Mouse (Mus musculus): ENCODE measurements around the gene Defa23. TPM values are rescaled to one million over a fixed set of nuclear protein-coding genes. Genes with fewer than 3 reads are reported as not detected.
"Not testable (repeated sequence)": the region's sequence is repeated elsewhere in the genome, so short reads cannot be mapped to it uniquely, and the experiment has no call there.

Defa23 gene
- polyA plus RNA-seq (2015; fragmentation: Nextera tagmentation; extraction: Ambion mirVana), result not detected in 2 replicates

GRCm38 (mm10) chr8:21054747-21055146 lies at the start of gene Defa23:
TSS of gene Defa23 (plus strand) at chr8:21055047.
- not testable (repeated sequence) for H3K27ac ChIP-seq; H3K9ac ChIP-seq; H3K9me3 ChIP-seq; H3K4me2 ChIP-seq; H3K36me3 ChIP-seq; ATAC-seq (ENCODE audit: insufficient number of reproducible peaks, low FRiP score, low TSS enrichment, low read depth); H3K4me3 ChIP-seq; H3K4me1 ChIP-seq; H3K27me3 ChIP-seq
- WGBS, result no CpG with 5 or more reads among the region's 1 CpGs

- Histone ChIP-seq H3K36me3 (no peaks in the 10 kb centered on the region), H3K9ac (no peak overlapping the region), H3K4me1 (no peaks in the 10 kb centered on the region), H3K4me2 (no peak overlapping the region), H3K9me3 (no peaks in the 10 kb centered on the region), H3K27ac (no peak overlapping the region), H3K27me3 (no peaks in the 10 kb centered on the region), H3K4me3 (no peak overlapping the region)
- ATAC-seq (ENCODE audit: insufficient number of reproducible peaks, low FRiP score, low TSS enrichment, low read depth), result no peak
- WGBS, result 22% methylated on average over 1 of the region's 1 CpGs
These were observed 48.0 kb upstream of the Defa23 start for GRCm38 (mm10) chr8:21006801-21007200.

- H3K9me3 ChIP-seq; H3K27ac ChIP-seq; ATAC-seq (ENCODE audit: insufficient number of reproducible peaks, low FRiP score, low TSS enrichment, low read depth); H3K27me3 ChIP-seq; H3K4me2 ChIP-seq; H3K36me3 ChIP-seq; H3K4me1 ChIP-seq; H3K4me3 ChIP-seq; H3K9ac ChIP-seq: not testable (repeated sequence)
- WGBS, result 48% methylated on average over 6 of the region's 6 CpGs
These were observed 46.3 kb upstream of the Defa23 start for GRCm38 (mm10) chr8:21008578-21008977.

- ATAC-seq (ENCODE audit: insufficient number of reproducible peaks, low FRiP score, low TSS enrichment, low read depth); H3K4me2 ChIP-seq; H3K36me3 ChIP-seq; H3K4me1 ChIP-seq; H3K27me3 ChIP-seq; H3K27ac ChIP-seq; H3K9ac ChIP-seq; H3K9me3 ChIP-seq; H3K4me3 ChIP-seq: not testable (repeated sequence)
- WGBS, result 80% methylated on average over 1 of the region's 1 CpGs
These were observed 44.3 kb upstream of the Defa23 start for GRCm38 (mm10) chr8:21010548-21010947.

- not testable (repeated sequence) for ATAC-seq (ENCODE audit: insufficient number of reproducible peaks, low FRiP score, low TSS enrichment, low read depth); H3K4me3 ChIP-seq
- WGBS, result no CpG with 5 or more reads among the region's 1 CpGs
These were observed 29.6 kb upstream of the Defa23 start, which contains the start of gene Defa21 for GRCm38 (mm10) chr8:21025245-21025644. TSS of gene Defa21 (plus strand) at chr8:21025545.

GRCm38 (mm10) chr8:21064738-21065137 lies 9.9 kb downstream of the Defa23 start, which contains the start of gene Defa35:
TSS of gene Defa35 (plus strand) at chr8:21065038.
- 79% methylated on average over 1 of the region's 1 CpGs for WGBS
- H3K4me2 ChIP-seq; ATAC-seq (ENCODE audit: insufficient number of reproducible peaks, low FRiP score, low TSS enrichment, low read depth); H3K36me3 ChIP-seq; H3K9ac ChIP-seq; H3K27me3 ChIP-seq; H3K27ac ChIP-seq; H3K9me3 ChIP-seq; H3K4me3 ChIP-seq; H3K4me1 ChIP-seq: not testable (repeated sequence)

More at GRCm38 (mm10) chr8:21025245-21025644, 29.6 kb upstream of the Defa23 start, which contains the start of gene Defa21:
- H3K9ac ChIP-seq, H3K4me2 ChIP-seq, H3K27me3 ChIP-seq, H3K4me1 ChIP-seq, H3K27ac ChIP-seq, H3K36me3 ChIP-seq, H3K9me3 ChIP-seq: not testable (repeated sequence)

- not testable (repeated sequence) for H3K4me2 ChIP-seq; H3K9ac ChIP-seq; H3K4me3 ChIP-seq; H3K9me3 ChIP-seq; ATAC-seq (ENCODE audit: insufficient number of reproducible peaks, low FRiP score, low TSS enrichment, low read depth); H3K4me1 ChIP-seq; H3K27me3 ChIP-seq; H3K36me3 ChIP-seq; H3K27ac ChIP-seq
These were observed 29.3 kb downstream of the Defa23 start, which contains the start of gene Defa25 for GRCm38 (mm10) chr8:21084142-21084541. TSS of gene Defa25 (plus strand) at chr8:21084442.

- Histone ChIP-seq H3K4me1 (no peaks in the 10 kb centered on the region), H3K4me2 (no peak overlapping the region), H3K36me3 (no peaks in the 10 kb centered on the region), H3K27me3 (no peaks in the 10 kb centered on the region), H3K9me3 (no peaks in the 10 kb centered on the region), H3K27ac (no peak overlapping the region), H3K9ac (no peak overlapping the region), H3K4me3 (no peak overlapping the region)
- ATAC-seq (ENCODE audit: insufficient number of reproducible peaks, low FRiP score, low TSS enrichment, low read depth), result no peak
- 42% methylated on average over 4 of the region's 4 CpGs for WGBS
These were observed 38.3 kb downstream of the Defa23 start for GRCm38 (mm10) chr8:21093106-21093505.

- H3K4me2 ChIP-seq; H3K9me3 ChIP-seq; H3K4me1 ChIP-seq; H3K27me3 ChIP-seq; H3K9ac ChIP-seq; H3K27ac ChIP-seq; H3K4me3 ChIP-seq; ATAC-seq (ENCODE audit: insufficient number of reproducible peaks, low FRiP score, low TSS enrichment, low read depth); H3K36me3 ChIP-seq: not testable (repeated sequence)
- WGBS, result 60% methylated on average over 1 of the region's 2 CpGs
These were observed 41.1 kb downstream of the Defa23 start, which contains the start of gene Gm14851 for GRCm38 (mm10) chr8:21095950-21096349. TSS of gene Gm14851 (minus strand) at chr8:21096050.

Other genes with a start within 250 kb of the Defa23 start
- gene Defb33, start 162.4 kb upstream of the Defa23 start, polyA plus RNA-seq (2015; fragmentation: Nextera tagmentation; extraction: Ambion mirVana), result not detected in 2 replicates
- gene Gm15056, start 152.4 kb upstream of the Defa23 start, polyA plus RNA-seq (2015; fragmentation: Nextera tagmentation; extraction: Ambion mirVana), result not detected in 2 replicates
- gene Gm6040, start 133.0 kb upstream of the Defa23 start, polyA plus RNA-seq (2015; fragmentation: Nextera tagmentation; extraction: Ambion mirVana), result not detected in 2 replicates
- gene AY761185, start 110.3 kb upstream of the Defa23 start, polyA plus RNA-seq (2015; fragmentation: Nextera tagmentation; extraction: Ambion mirVana), result not detected in 2 replicates
- gene Defa21, start 29.5 kb upstream of the Defa23 start, polyA plus RNA-seq (2015; fragmentation: Nextera tagmentation; extraction: Ambion mirVana), result not detected in 2 replicates
- not detected in 2 replicates for gene Defa35, start 10.0 kb downstream of the Defa23 start, polyA plus RNA-seq (2015; fragmentation: Nextera tagmentation; extraction: Ambion mirVana)
- not detected in 2 replicates for gene Defa25, start 29.4 kb downstream of the Defa23 start, polyA plus RNA-seq (2015; fragmentation: Nextera tagmentation; extraction: Ambion mirVana)
- not detected in 2 replicates for gene Gm14851, start 41.0 kb downstream of the Defa23 start, polyA plus RNA-seq (2015; fragmentation: Nextera tagmentation; extraction: Ambion mirVana)
- not detected in 2 replicates for gene Defa30, start 79.6 kb downstream of the Defa23 start, polyA plus RNA-seq (2015; fragmentation: Nextera tagmentation; extraction: Ambion mirVana)
- not detected in 2 replicates for gene Defa22, start 107.2 kb downstream of the Defa23 start, polyA plus RNA-seq (2015; fragmentation: Nextera tagmentation; extraction: Ambion mirVana)
- not detected in 2 replicates for gene Defa31, start 136.6 kb downstream of the Defa23 start, polyA plus RNA-seq (2015; fragmentation: Nextera tagmentation; extraction: Ambion mirVana)
- not detected in 2 replicates for gene Gm15293, start 146.5 kb downstream of the Defa23 start, polyA plus RNA-seq (2015; fragmentation: Nextera tagmentation; extraction: Ambion mirVana)
- gene Gm15292, start 194.7 kb downstream of the Defa23 start, polyA plus RNA-seq (2015; fragmentation: Nextera tagmentation; extraction: Ambion mirVana), result not detected in 2 replicates

Data from limb, embryonic 15.5 days (tissue).